14 mouse cellular contexts compared by ENCODE assay signal in genomic region chr3:139419142-139419541, GRCm38 (mm10).
"Had no signal": no experiment of that assay in that cellular context is flagged by ENCODE, and none has a peak within 500 bp of the region (broad histone marks: within the 10 kb centered on the region; RNA-seq: fewer than 3 reads in every experiment).

No protein-coding gene starts in this region.

- H3K9me3 ChIP-seq: stomach, embryonic 15.5 days had no signal

- H3K9ac ChIP-seq: liver, embryonic 13.5 days; stomach, embryonic 15.5 days had no signal

- DNase-seq: kidney, postnatal 25 days; layer of hippocampus, adult 9-11 months; liver, embryonic 13.5 days; lung, adult 2 months; lung, postnatal 14 days; lung, postnatal 4 days; midbrain, embryonic 14.5 days; right cerebral cortex, postnatal 25 days; spleen, adult 18-20 months; thymus, postnatal 25 days had no signal

- H3K4me1 ChIP-seq: liver, embryonic 13.5 days; stomach, embryonic 15.5 days had no signal

- H3K4me3 ChIP-seq: layer of hippocampus, adult 2 months; liver, embryonic 13.5 days; stomach, embryonic 15.5 days had no signal

- H3K4me2 ChIP-seq: liver, embryonic 13.5 days; midbrain, embryonic 11.5 days; stomach, embryonic 15.5 days had no signal

- H3K27me3 ChIP-seq: liver, embryonic 13.5 days; stomach, embryonic 15.5 days had no signal

- H3K27ac ChIP-seq: kidney, postnatal 0 days; layer of hippocampus, adult 2 months; liver, embryonic 13.5 days; stomach, embryonic 15.5 days had no signal

- H3K36me3 ChIP-seq: liver, embryonic 13.5 days; stomach, embryonic 15.5 days had no signal
